Comparison of ENCODE assay signal across 21 mouse cellular contexts in genomic region chr5:121526961-121527360, GRCm38 (mm10). TPM values are rescaled to one million over a fixed set of nuclear protein-coding genes. Genes with fewer than 3 reads are reported as not detected.
DNase-seq lines count a peak whose midpoint lies in the region; ATAC-seq lines count a peak whose summit lies in the region.
"Had no signal": no experiment of that assay in that cellular context is flagged by ENCODE, and none has a peak within 500 bp of the region (broad histone marks: within the 10 kb centered on the region; RNA-seq: fewer than 3 reads in every experiment).

No protein-coding gene starts in this region.

- H3K4me1 ChIP-seq in heart, embryonic 12.5 days (replicated peaks), result peaks cover 3% of the 10 kb centered on the region; the same call in 1 of the 2 replicates
- H3K4me1 ChIP-seq: embryonic facial prominence, embryonic 13.5 days; forebrain, embryonic 10.5 days; heart, embryonic 13.5 days; limb, embryonic 13.5 days; midbrain, embryonic 12.5 days had no signal

- peaks cover 77% of the 10 kb centered on the region for H3K36me3 ChIP-seq in heart, embryonic 12.5 days

- no peaks in the 10 kb centered on the region for H3K27me3 ChIP-seq in heart, embryonic 12.5 days (replicated peaks)
- H3K27me3 ChIP-seq: embryonic facial prominence, embryonic 13.5 days; heart, embryonic 13.5 days; limb, embryonic 13.5 days; midbrain, embryonic 12.5 days had no signal

- H3K4me2 ChIP-seq in heart, embryonic 12.5 days, result no peak overlapping the region
- H3K4me2 ChIP-seq: embryonic facial prominence, embryonic 13.5 days; heart, embryonic 13.5 days; limb, embryonic 13.5 days; midbrain, embryonic 12.5 days had no signal

- no peaks in the 10 kb centered on the region for H3K9me3 ChIP-seq in heart, embryonic 12.5 days (replicated peaks)
- H3K9me3 ChIP-seq: embryonic facial prominence, embryonic 13.5 days; forebrain, embryonic 10.5 days; heart, embryonic 13.5 days; limb, embryonic 13.5 days; midbrain, embryonic 12.5 days had no signal

- no peak overlapping the region for H3K9ac ChIP-seq in heart, embryonic 12.5 days
- H3K9ac ChIP-seq: embryonic facial prominence, embryonic 13.5 days; heart, embryonic 13.5 days; limb, embryonic 13.5 days; midbrain, embryonic 12.5 days had no signal

- ATAC-seq in heart, embryonic 12.5 days (ENCODE audit: insufficient number of reproducible peaks, low FRiP score), result no peak; the same call in 1 of the 2 replicates
- ATAC-seq: activated CD4-positive, CD25-positive, alpha-beta regulatory T cell, adult 4 months; hindbrain, postnatal 0 days had no signal

- H3K4me3 ChIP-seq in heart, embryonic 12.5 days, result no peak overlapping the region
- H3K4me3 ChIP-seq: embryonic facial prominence, embryonic 13.5 days; forebrain, embryonic 10.5 days; heart, embryonic 13.5 days; limb, embryonic 13.5 days; midbrain, embryonic 12.5 days had no signal

- DNase-seq in heart, adult 11 months, result peak; percentile 95
- DNase-seq in ovary, adult 18-20 months (ENCODE audit: low spot score), result peak; percentile 52
- DNase-seq in ovary, postnatal 10 days (ENCODE audit: low spot score), result no peak
- peak; percentile 44 to 64 for DNase-seq in adrenal gland, postnatal 36 days
- no peak for DNase-seq in retina, postnatal 1 day
- DNase-seq in left cerebral cortex, adult 9 months (ENCODE audit: low spot score in 2 of 2), result no peak
- DNase-seq: cerebellum, adult 9-11 months; kidney, adult 8-10 months; kidney, postnatal 4 days; layer of hippocampus, postnatal 36 days; thymus, postnatal 4 days had no signal

- H3K27ac ChIP-seq in heart, embryonic 12.5 days (ENCODE audit: poor library complexity, severe bottlenecking), result no peak overlapping the region
- H3K27ac ChIP-seq: embryonic facial prominence, embryonic 13.5 days; forebrain, embryonic 10.5 days; heart, embryonic 13.5 days; hindbrain, postnatal 0 days; limb, embryonic 13.5 days; midbrain, embryonic 12.5 days had no signal

- WGBS in heart, embryonic 12.5 days, result 64% methylated on average over 8 of the region's 8 CpGs

RNA-seq across cellular contexts. Expression of gene Adam1a, which starts 18.3 kb away (rescaled TPM):
- polyA plus RNA-seq in heart, embryonic 12.5 days (2016; fragmentation: Nextera tagmentation; extraction: Ambion mirVana), result 0.59 and 1.5 TPM in 2 replicates
- total RNA-seq in adrenal gland, postnatal 36 days (2021), result 1 to 10 TPM; 4.1 to 5.5 TPM

RNA-seq across cellular contexts. Expression of gene Gm42878, which starts 18.3 kb away (rescaled TPM):
- polyA plus RNA-seq in heart, embryonic 12.5 days (2016; fragmentation: Nextera tagmentation; extraction: Ambion mirVana), result not detected in 2 replicates
- not detected for total RNA-seq in adrenal gland, postnatal 36 days (2021)
- total RNA-seq: hindbrain, postnatal 0 days had no signal
- polyA plus RNA-seq: activated CD4-positive, CD25-positive, alpha-beta regulatory T cell, adult 4 months; embryonic facial prominence, embryonic 13.5 days; forebrain, embryonic 10.5 days; heart, embryonic 13.5 days; hindbrain, postnatal 0 days; limb, embryonic 13.5 days; liver, embryonic 16.5 days; midbrain, embryonic 12.5 days; stomach, embryonic 16.5 days had no signal

RNA-seq across cellular contexts. Expression of gene Mapkapk5, which starts 18.7 kb away (rescaled TPM):
- 38.8 and 40.0 TPM in 2 replicates for polyA plus RNA-seq in heart, embryonic 12.5 days (2016; fragmentation: Nextera tagmentation; extraction: Ambion mirVana)
- 10 to 100 TPM; 78.9 to 82.6 TPM for total RNA-seq in adrenal gland, postnatal 36 days (2021)

RNA-seq across cellular contexts. Expression of gene Adam1b, which starts 23.7 kb away (rescaled TPM):
- 0.08 and 0.32 TPM in 2 replicates for polyA plus RNA-seq in heart, embryonic 12.5 days (2016; fragmentation: Nextera tagmentation; extraction: Ambion mirVana)
- total RNA-seq in adrenal gland, postnatal 36 days (2021), result not detected
- total RNA-seq: hindbrain, postnatal 0 days had no signal
- polyA plus RNA-seq: activated CD4-positive, CD25-positive, alpha-beta regulatory T cell, adult 4 months; embryonic facial prominence, embryonic 13.5 days; forebrain, embryonic 10.5 days; hindbrain, postnatal 0 days; limb, embryonic 13.5 days; liver, embryonic 16.5 days; midbrain, embryonic 12.5 days had no signal

Comparison
In these comparisons a context has a peak if more than half of its experiments do, and no peak if none do; other contexts are left out.
1. DNase-seq: peak in heart, adult 11 months (single experiment), ovary, adult 18-20 months (single experiment) and adrenal gland, postnatal 36 days (2 of 2); none in ovary, postnatal 10 days (single experiment), retina, postnatal 1 day (single experiment) and left cerebral cortex, adult 9 months (0 of 2).